Mouse (Mus musculus) left cerebral cortex, adult 2 months (tissue): ENCODE data around the gene 1700042G07Rik. TPM values are rescaled to one million over a fixed set of nuclear protein-coding genes. Genes with fewer than 3 reads are reported as not detected.

Experiments used
- DNase-seq, 2 experiments: peaks; one replicate each; pipeline ENCODE4 v3.0.0; 2021 to 2022; ENCODE audit warnings: low spot score in 2 of 2, mixed read lengths in 1 of 2; ENCODE audit errors: extremely low spot score in 1 of 2
- H3K27ac ChIP-seq: fragments of 200-600 bp; 2 replicates; pipeline ENCODE4 v1.8.1; 2022
- H3K4me3 ChIP-seq: fragments of 200-600 bp; 2 replicates; pipeline ENCODE4 v1.8.1; 2022
- CTCF ChIP-seq: fragments of 200-600 bp; IDR thresholded peaks from 2 replicates; pipeline ENCODE4 v1.8.1; 2022; ENCODE audit warnings: antibody characterized with exemption, mild to moderate bottlenecking, moderate library complexity
- intact Hi-C: fragments of 180-260 bp; cut with DNase I; formaldehyde crosslinking; loops from one replicate; pipeline ENCODE4 v1.15.1; 2025
- long read RNA-seq, 2 experiments: library from polyadenylated mRNA; stranded (forward); transcript quantifications; one replicate each; pipeline ENCODE4 v2.0.0; 2021; ENCODE audit warnings: borderline mapping rate in 2 of 2
- total RNA-seq, 2 experiments: library from RNA; stranded (reverse); gene quantifications; 2 replicates each; pipeline ENCODE4 v1.2.3; 2021

The 1700042G07Rik gene
- total RNA-seq: not detected
- long read RNA-seq, experiment 1: 0 reads
- long read RNA-seq, experiment 2: 0 reads

DNA sequence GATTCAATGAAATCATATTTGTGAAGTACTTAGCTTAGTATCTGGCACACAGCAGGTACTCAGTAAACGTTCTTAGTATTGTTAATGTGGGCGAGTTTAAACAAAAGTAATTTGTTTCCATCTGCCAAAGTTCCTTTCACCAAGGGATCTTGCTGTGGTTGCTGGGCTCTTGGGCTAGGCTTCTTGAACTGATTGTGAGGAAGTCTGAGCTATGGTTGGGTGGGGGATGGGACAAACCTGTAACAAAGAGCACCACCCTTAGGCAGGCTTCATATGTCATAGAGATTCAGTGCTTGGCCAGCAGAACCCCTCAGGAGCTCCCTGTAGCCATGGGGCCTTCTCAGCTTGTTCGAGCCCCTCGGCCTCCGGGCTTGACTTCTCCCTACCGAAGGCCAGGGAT lies at the start of gene 1700042G07Rik, which contains the start of gene Gm49337:
TSS of gene 1700042G07Rik (plus strand) at position 301 of the 400 bp plus-strand sequence.
TSS of gene Gm49337 (plus strand) at position 313 of the 400 bp plus-strand sequence.
- TF ChIP-seq CTCF: no peak
- Histone ChIP-seq H3K27ac (peak within 1 kb of the TSS; percentile 96), H3K4me3 (no peak within 1 kb of the TSS)
- intact Hi-C loops: no loop called here
- no peak for DNase-seq

DNA sequence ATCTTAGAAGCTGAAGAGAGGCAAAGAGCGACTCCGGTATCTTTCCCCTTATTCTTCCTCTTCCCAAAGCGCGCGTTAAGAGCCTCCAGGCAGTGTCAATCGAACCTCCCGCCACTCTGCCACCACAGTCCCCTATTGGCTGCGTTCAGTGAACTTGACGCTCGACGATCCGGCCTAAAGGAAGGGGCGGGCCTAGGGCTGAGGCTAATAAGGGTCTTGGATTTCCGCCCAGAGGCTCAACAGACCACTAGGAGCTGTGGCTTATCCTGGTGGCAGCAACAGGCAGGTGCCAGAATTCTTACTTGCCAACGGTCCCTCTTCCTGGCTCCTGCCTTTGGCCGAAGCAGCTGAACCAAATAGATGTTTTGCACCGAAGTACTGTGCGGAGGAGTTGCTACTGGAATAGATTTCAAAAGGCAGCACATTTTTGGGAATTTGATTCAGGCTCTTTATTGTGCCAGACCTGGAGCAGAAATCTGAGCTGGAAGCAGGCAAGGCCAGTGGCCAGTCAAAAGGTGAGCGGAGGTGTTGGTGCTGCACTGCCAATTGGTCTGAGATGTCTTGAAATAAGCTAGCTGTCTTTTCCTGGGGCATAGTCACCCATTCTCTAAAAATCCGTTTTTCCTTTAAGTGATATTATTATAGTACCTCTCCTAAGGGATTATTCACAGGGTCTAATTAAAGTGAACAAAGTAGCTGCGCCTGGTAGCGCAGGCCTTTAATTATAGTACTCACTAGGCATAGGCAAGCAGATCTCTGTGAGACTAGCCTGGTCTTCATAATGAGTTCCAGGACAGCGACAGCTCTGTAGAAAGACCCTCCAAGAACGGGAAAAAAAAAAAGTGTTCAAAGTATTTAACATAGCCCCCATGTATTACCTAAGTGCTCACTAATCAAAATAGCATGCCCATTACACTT lies 49.3 kb upstream of the 1700042G07Rik start, which contains the start of the genes Rad54l and Pomgnt1:
TSS of gene Rad54l (minus strand) at position 89 of the 918 bp plus-strand sequence.
TSS of gene Pomgnt1 (plus strand) at position 239 of the 918 bp plus-strand sequence.
- intact Hi-C loops: no loop called here
- Histone ChIP-seq H3K27ac (peak within 1 kb of the TSS; percentile 72), H3K4me3 (peak within 1 kb of the TSS; percentile 50)
- DNase-seq: peak; percentile 72 to 74
- TF ChIP-seq CTCF: peak; percentile 21

DNA sequence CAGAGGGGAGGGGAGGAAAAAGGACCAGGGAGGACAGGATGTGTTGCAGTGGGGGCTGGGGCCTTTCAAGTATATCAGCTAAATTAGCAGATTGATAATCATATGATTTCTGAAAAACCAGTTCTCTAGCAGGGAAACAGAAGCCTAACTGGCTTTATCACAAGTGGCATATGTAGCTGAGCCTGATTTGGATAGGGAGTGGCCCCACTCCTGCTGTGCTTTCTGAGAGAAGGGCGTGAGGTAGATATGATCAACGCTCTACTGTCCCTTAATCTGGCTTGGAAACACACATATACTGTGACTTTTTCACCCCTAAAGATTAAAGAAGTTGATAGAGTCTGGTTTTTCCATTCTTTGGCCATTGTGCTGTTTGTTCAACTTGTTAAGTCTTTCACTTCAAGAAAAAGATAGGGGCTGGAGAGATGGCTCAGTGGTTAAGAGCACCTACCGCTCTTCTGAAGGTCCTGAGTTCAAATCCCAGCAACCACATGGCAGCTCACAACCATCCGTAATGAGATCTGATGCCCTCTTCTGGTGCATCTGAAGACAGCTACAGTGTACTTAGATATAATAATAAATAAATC lies 47.3 kb upstream of the 1700042G07Rik start:
- no peak for DNase-seq
- intact Hi-C loops: no loop called here
- no peak for TF ChIP-seq CTCF
- H3K4me3 ChIP-seq: no peak overlapping the region
- H3K27ac ChIP-seq: no peak overlapping the region

DNA sequence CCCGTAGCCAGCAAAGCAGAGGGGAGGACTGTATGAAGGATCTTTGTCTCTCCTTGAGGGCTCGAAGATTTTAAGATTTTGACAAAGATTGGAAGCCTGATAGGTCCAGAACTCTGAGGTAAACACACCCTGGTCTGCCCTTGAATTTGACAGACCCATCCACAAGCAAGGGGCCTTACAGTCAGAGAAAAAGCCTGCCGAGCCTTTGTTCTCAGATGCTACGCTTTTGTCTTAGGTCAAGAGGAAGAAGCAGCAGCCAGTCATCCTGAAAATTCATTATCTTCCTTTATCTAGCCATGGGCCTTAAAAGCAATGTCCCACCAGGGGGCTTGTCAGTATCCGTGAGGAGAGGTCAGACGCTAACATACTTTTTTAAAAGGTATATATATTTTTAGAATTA lies 45.2 kb upstream of the 1700042G07Rik start:
- Histone ChIP-seq H3K4me3 (no peak overlapping the region), H3K27ac (peak overlapping the region; percentile 10; the same call in 1 of the 2 replicates)
- intact Hi-C loops: no loop called here
- DNase-seq: no peak
- no peak for TF ChIP-seq CTCF

DNA sequence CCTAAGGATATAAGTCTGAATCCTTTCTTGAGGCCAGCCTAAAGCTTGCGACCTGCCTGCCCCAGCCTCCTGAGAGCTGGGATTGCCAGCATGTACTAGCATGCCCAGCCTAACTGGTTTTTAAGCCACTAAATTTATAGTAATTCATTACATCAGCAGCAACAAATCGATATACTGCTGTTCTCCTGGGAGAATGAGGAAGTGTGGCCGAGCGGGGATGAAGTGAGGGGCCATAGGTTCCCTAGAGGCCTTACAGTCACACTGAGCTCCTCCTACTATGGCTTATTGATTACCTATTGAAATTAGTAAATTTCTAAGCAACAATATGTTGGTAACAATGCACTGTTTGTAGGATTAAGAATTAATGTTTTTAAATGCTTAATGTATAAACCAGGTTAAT lies 40.0 kb upstream of the 1700042G07Rik start:
- intact Hi-C loops: no loop called here
- H3K4me3 ChIP-seq: no peak overlapping the region
- H3K27ac ChIP-seq: no peak overlapping the region
- no peak for TF ChIP-seq CTCF
- no peak for DNase-seq

DNA sequence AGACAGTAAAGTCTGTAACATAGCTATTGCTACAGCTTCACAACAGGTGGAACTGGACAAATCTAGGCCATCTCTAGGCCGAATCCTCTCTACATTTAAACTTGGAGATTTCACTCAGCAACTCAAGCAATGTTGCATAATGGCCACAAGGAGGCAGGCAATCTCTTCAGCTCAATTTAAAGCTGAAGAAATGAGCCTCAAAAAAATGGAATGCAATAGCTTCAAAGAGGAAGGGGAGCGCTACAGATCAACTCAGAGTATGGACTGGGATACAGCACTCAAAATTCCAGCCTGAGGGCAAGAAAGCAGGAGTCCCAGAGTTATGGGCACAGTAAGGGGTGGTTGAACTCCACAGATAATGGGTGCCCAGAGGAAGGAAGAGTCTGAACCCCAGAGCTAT lies 38.2 kb upstream of the 1700042G07Rik start:
- no peak overlapping the region for H3K27ac ChIP-seq
- intact Hi-C loops: loop anchor here (5.0 kb wide), 1 partner anchor 52 kb away; no protein-coding TSS in a partner anchor

DNA sequence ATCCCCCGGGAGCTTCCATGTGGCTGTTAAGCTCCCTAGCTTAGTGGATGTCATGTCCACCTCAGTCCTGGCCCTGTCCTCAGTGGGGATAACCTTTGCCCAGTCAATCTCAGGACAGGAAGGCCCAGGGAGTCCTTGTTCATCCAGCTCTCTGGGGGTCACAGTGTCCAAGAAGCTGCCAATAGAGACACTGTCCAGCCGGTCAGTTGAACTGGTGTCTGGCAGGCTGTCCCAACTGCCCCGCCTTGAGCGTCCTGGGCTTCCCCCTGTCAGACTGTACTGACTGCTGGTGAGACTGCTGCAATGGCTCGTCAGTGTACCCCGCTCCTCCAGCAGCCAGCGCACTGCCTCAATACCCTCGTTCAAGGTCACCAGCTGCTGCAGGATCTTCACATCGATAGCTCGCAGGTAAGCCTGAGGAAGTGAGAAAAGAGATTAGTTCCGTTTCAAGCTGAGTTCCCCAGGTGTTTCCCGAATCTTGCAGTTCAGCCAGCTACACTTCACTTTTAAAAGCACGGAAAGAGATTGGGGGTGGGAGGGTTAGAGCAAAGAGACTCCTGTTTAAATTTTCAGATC lies 35.7 kb upstream of the 1700042G07Rik start:
- no peak for DNase-seq
- no peak for TF ChIP-seq CTCF
- Histone ChIP-seq H3K4me3 (no peak overlapping the region), H3K27ac (no peak overlapping the region)
- intact Hi-C loops: loop anchor here (5.0 kb wide), 1 partner anchor 50 kb away; no protein-coding TSS in a partner anchor

More for the DNA sequence above, 38.2 kb upstream of the 1700042G07Rik start:
- peak; percentile 83 for TF ChIP-seq CTCF
- DNase-seq: no peak
- no peak overlapping the region for H3K4me3 ChIP-seq

DNA sequence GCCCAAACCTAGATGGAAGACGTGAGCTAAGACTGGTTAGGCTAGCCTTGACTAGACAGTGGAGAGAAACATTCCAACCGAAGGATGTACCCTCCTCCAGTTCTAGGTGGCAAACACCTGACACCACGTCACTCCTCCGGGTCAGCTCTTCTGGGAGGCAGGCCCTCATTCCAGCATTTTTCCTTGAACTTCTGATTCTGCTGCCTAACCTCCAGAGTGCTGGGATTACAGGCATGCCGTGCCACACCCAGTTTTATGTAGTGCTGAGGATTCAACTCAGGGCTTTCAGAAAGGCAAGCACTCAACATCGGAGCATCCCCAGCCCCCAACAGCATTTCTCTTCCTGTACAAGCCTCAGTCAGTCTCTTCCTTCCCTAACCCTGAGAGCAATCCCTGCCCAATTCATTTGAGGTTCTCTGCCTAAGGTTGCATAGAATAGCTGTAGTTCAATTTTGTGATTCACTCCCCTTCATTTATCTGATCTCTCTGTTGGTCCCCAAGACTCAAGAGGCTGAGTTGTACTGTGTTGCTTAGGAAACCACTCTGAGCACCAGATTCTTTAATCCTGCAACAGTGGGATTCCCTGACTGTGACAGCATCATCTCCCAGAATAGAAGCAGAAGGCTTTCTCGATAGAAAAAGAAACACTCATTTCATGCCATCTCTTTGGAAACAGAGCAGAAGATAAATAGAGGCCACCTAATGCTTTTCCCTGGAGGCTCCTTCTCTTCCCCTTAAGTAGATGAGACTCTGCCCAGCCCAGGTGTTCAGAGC lies 32.2 kb upstream of the 1700042G07Rik start:
- H3K4me3 ChIP-seq: no peak overlapping the region
- DNase-seq: no peak
- TF ChIP-seq CTCF: no peak
- intact Hi-C loops: loop anchor here (10.0 kb wide), 1 partner anchor 854 kb away; the partner anchor contains the start of genes Hectd3 and Urod
- H3K27ac ChIP-seq: peak overlapping the region; percentile 58

DNA sequence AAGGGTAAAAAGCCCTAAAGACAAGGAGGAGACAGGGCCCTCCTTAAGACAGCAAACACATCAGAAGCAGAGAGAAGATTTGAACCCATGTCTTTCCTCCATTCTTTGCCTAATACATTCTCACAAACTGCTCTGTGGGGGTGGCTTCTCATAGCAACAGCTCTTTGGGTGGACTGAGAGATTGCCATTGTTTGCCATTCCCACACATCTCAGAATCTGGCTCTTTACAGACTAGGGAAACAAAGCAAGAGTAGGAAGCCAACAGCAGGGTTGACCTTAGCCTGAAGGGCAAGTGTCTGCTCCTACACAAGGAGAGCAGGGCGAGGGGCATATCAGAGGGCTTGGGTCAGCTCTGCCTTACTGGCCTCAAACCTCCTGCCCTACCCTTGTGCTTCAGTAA lies 31.4 kb upstream of the 1700042G07Rik start:
- H3K4me3 ChIP-seq: peak overlapping the region; percentile 16; the same call in 1 of the 2 replicates
- intact Hi-C loops: loop anchor here (10.0 kb wide), 1 partner anchor 853 kb away; the partner anchor contains the start of genes Hectd3 and Urod
- DNase-seq: no peak
- peak overlapping the region; percentile 58 for H3K27ac ChIP-seq
- no peak for TF ChIP-seq CTCF

DNA sequence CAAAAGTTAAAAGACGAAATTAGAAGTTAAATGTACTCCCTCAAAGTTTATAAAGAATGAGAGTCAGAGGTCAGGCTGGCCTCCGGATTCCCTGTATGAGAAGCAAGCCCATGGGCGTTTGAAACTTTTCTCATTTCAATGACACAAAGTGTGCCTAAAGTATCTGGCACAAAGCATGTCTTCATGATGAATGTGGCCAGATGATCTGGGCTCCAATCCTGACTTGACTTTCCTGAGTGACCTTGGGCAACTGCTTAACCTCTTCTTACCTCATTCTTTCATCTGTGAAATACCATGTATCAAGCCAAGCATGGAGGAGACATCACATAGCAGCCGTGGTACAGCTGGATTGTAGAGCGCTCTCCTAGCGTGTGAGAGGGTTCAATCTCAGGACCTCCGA lies 30.9 kb upstream of the 1700042G07Rik start:
- TF ChIP-seq CTCF: no peak
- no peak for DNase-seq
- intact Hi-C loops: loop anchor here (10.0 kb wide), 1 partner anchor 853 kb away; the partner anchor contains the start of genes Hectd3 and Urod
- Histone ChIP-seq H3K4me3 (no peak overlapping the region), H3K27ac (no peak overlapping the region; the same call in 1 of the 2 replicates)
